Mouse (Mus musculus) hindbrain, embryonic 12.5 days (tissue): Measurements from ENCODE around the gene Gar1. TPM values are rescaled to one million over a fixed set of nuclear protein-coding genes. Genes with fewer than 3 reads are reported as not detected.

ENCODE experiments used
- ATAC-seq: fragments of 200-750 bp; cut with Nextera tagmentation; 2 replicates; pipeline ENCODE4 v1.8.0; 2017; ENCODE audit warnings: moderate TSS enrichment; ENCODE audit not compliant: low FRiP score
- H3K27ac ChIP-seq: fragments of 300-500 bp; sonication (generic); 2 replicates; pipeline ENCODE4 v1.5.1; 2016; ENCODE audit warnings: mild to moderate bottlenecking
- H3K27me3 ChIP-seq: fragments of 300-500 bp; sonication (generic); 2 replicates; pipeline ENCODE4 v1.6.1; 2016; ENCODE audit warnings: mild to moderate bottlenecking
- H3K36me3 ChIP-seq: fragments of 300-500 bp; sonication (generic); 2 replicates; pipeline ENCODE4 v1.6.1; 2016; ENCODE audit warnings: mild to moderate bottlenecking
- H3K4me1 ChIP-seq: fragments of 300-500 bp; sonication (generic); 2 replicates; pipeline ENCODE4 v1.6.1; 2016
- H3K4me2 ChIP-seq: fragments of 300-500 bp; sonication (generic); replicated peaks from 2 replicates; pipeline ENCODE4 v1.6.1; 2016; ENCODE audit warnings: mild to moderate bottlenecking
- H3K4me3 ChIP-seq: fragments of 300-500 bp; sonication (generic); 2 replicates; pipeline ENCODE4 v1.5.1; 2016; ENCODE audit warnings: mild to moderate bottlenecking
- H3K9ac ChIP-seq: fragments of 300-500 bp; sonication (generic); 2 replicates; pipeline ENCODE4 v1.6.1; 2016; ENCODE audit warnings: mild to moderate bottlenecking, moderate library complexity
- H3K9me3 ChIP-seq: fragments of 300-500 bp; sonication (generic); replicated peaks from 2 replicates; pipeline ENCODE4 v1.6.1; 2016; ENCODE audit warnings: mild to moderate bottlenecking
- WGBS: fragments of 180-500 bp; shearing (Covaris S2); methylation state at CpG from one replicate; pipeline ENCODE4 v1.1.7; 2016; 5-methylcytosine and 5-hydroxymethylcytosine counted together
- polyA plus RNA-seq: library from polyadenylated mRNA; unstranded; fragments of >200 nt; fragmentation: Nextera tagmentation; extraction: Ambion mirVana; gene quantifications from 2 replicates; pipeline ENCODE4 v1.2.1, GENCODE M21; 2016

Gar1 gene
- polyA plus RNA-seq, 1 experiment from 2014 or later, result 77.1 TPM

GRCm38 (mm10) chr3:129797341-129797740, 33.9 kb downstream of the Gar1 start:
- 83% methylated on average over 5 of the region's 5 CpGs for WGBS
- Histone ChIP-seq H3K36me3 (no peaks in the 10 kb centered on the region), H3K9ac (no peak overlapping the region), H3K4me3 (no peak overlapping the region), H3K4me1 (no peaks in the 10 kb centered on the region), H3K27ac (no peak overlapping the region), H3K9me3 (no peaks in the 10 kb centered on the region), H3K4me2 (no peak overlapping the region), H3K27me3 (no peaks in the 10 kb centered on the region)
- no peak for ATAC-seq

GRCm38 (mm10) chr3:129793801-129794200, 37.4 kb downstream of the Gar1 start:
- Histone ChIP-seq H3K36me3 (no peaks in the 10 kb centered on the region), H3K9ac (no peak overlapping the region), H3K4me2 (no peak overlapping the region), H3K27me3 (no peaks in the 10 kb centered on the region), H3K27ac (no peak overlapping the region), H3K4me3 (no peak overlapping the region), H3K9me3 (no peaks in the 10 kb centered on the region), H3K4me1 (no peaks in the 10 kb centered on the region)
- WGBS, result 93% methylated on average over 5 of the region's 5 CpGs
- no peak for ATAC-seq

GRCm38 (mm10) chr3:129782746-129783145, 48.5 kb downstream of the Gar1 start:
- ATAC-seq, result no peak

DNA sequence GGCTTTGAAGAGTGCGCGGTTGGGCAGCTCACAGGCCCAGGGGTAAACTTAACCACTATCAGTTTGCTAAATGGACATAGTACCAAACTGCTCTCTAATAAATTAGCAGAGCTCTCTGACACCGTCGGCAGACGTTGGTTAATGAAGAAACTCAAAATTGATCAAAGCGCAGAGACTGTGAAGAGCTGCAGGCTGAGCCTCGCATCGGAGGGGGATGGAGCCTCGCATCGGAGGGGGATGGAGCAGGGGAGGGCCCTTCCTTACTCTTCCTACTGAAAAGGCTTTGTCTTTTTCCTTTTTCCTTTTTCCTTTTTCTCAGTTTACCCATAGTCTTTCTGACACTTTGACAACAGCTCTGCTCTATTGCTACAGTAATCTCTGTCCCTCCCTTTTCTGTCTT, 49.8 kb downstream of the Gar1 start:
- H3K36me3 ChIP-seq, result no peaks in the 10 kb centered on the region
- H3K27me3 ChIP-seq, result no peaks in the 10 kb centered on the region
- WGBS, result 45% methylated on average over 10 of the region's 10 CpGs
- no peak overlapping the region for H3K9ac ChIP-seq
- H3K4me1 ChIP-seq, result no peaks in the 10 kb centered on the region
- no peak overlapping the region for H3K4me3 ChIP-seq
- H3K27ac ChIP-seq, result no peak overlapping the region
- H3K4me2 ChIP-seq, result no peak overlapping the region
- no peaks in the 10 kb centered on the region for H3K9me3 ChIP-seq
- no peak for ATAC-seq

More at GRCm38 (mm10) chr3:129782746-129783145, 48.5 kb downstream of the Gar1 start:
- Histone ChIP-seq H3K36me3 (no peaks in the 10 kb centered on the region), H3K27ac (no peak overlapping the region), H3K9me3 (no peaks in the 10 kb centered on the region), H3K9ac (no peak overlapping the region), H3K27me3 (no peaks in the 10 kb centered on the region), H3K4me1 (no peaks in the 10 kb centered on the region), H3K4me3 (no peak overlapping the region), H3K4me2 (no peak overlapping the region)
- WGBS, result 89% methylated on average over 3 of the region's 3 CpGs

Other genes with a start within 250 kb of the Gar1 start
- 2.2 and 2.9 TPM in 2 replicates for gene Egf, start 76.1 kb downstream of the Gar1 start, polyA plus RNA-seq
- gene Lrit3, start 27.4 kb downstream of the Gar1 start, polyA plus RNA-seq, result not detected in 2 replicates
- 0.26 TPM in 1 of 2 replicates, not detected in the other for gene Rrh, start 8.8 kb downstream of the Gar1 start, polyA plus RNA-seq
- gene Cfi, start 4.5 kb upstream of the Gar1 start, polyA plus RNA-seq, result 0.53 and 0.92 TPM in 2 replicates
- gene Pla2g12a, start 47.2 kb upstream of the Gar1 start, polyA plus RNA-seq, result 21.9 and 25.5 TPM in 2 replicates
- 54.9 and 62.3 TPM in 2 replicates for gene Casp6, start 70.0 kb upstream of the Gar1 start, polyA plus RNA-seq
- gene Mcub, start 138.8 kb upstream of the Gar1 start, polyA plus RNA-seq, result 2.4 and 3.3 TPM in 2 replicates
- 36.8 and 36.9 TPM in 2 replicates for gene Sec24b, start 230.2 kb upstream of the Gar1 start, polyA plus RNA-seq